Mouse (Mus musculus): ENCODE data around the gene Cntf.

The Cntf gene

DNA sequence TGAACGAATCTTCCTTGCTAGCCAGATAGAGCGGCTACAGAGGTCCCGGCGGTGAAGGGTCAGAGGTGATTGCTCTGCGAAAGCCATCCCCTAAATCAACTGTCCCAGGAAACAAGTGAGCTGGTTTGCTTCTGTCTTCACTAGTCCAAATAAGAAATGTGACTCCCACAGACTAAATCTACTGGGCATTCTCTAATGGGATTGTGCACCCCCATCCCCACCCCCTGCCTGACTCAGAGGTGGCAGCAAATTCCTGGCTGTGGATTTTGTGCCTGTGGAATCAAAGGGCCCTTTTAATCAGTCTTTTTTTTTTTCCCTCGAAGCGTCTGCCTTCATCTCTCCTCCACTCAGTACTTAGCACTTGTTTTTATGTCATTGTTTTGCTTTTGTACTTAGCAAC lies at the start of gene Cntf:
Cntf (minus strand) TSS at position 325 of the 400 bp plus-strand sequence.
- DNase-seq (ENCODE audit: low read depth) = no peak

DNA sequence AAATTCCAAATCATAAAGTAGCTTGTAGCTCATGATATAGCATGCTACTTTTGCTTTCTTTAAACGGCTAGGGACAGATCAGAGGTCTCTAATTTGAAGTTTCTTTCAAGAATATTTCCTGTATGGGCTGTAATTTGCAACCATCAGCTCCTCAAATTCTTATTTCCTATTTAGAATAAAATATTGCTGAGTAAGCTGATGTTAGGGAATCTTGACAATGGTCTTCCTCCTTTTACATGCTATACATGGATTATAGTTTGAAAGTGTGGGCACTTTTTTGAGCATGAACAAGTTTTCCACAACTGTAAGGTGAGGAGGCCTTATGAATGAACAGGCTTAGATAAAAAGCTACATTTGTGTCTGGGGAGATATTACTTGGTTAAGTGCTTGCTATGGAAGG lies 48.5 kb upstream of the Cntf start:
- DNase-seq (ENCODE audit: low read depth) = no peak

DNA sequence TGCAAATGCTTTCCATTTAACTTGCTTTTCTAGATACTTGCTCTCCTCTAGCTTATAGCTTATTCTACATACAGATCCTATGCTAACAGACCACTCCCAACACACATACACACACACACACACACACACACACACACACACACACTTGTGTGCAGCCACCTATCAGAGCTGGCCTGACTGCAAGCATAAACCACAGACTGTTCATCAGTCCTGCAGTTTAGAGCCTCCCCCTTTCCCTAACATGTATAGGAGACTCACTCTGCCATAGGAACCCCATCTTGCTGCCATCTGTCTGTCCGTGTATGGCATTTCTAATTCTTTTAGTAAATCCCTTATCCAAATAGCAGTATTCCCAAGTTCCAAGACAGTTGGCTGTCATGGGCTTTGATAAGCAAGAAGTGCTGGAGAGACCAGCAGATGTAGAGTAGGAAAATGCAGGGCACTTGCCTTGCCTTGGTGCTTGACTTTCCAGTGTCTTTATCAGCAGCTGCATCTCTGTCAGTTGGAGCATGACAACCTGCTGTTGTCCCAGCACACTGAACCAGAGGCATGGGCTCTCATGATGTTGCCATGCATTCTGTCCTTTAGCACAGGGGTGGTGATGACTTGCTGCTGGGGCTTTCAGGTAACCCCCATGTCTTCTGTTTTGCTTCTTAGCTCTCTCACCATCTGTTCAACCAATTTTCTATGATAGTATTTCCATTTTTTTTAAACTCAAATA lies 47.4 kb upstream of the Cntf start:
- no peak for DNase-seq (ENCODE audit: low read depth)

DNA sequence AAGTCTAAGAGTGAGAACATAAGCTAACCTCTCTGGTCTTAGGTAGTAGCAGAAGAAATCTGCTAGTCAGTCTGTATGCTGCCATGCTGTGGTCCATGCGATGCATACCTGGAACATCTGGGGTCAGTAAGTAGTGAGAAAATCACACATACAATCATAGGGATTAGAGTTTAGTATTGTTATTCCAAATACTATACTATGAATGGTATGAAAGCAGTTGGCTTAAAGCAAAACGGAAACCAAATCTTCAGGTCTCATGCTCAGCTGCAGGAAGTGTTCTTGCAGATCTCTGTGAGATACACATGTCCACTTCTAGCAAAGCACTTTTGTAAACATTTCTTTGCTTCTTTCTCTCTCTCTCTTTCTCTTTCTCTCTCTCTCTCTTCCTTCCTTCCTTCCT lies 40.8 kb upstream of the Cntf start:
- DNase-seq (ENCODE audit: low read depth) = peak; percentile 60

DNA sequence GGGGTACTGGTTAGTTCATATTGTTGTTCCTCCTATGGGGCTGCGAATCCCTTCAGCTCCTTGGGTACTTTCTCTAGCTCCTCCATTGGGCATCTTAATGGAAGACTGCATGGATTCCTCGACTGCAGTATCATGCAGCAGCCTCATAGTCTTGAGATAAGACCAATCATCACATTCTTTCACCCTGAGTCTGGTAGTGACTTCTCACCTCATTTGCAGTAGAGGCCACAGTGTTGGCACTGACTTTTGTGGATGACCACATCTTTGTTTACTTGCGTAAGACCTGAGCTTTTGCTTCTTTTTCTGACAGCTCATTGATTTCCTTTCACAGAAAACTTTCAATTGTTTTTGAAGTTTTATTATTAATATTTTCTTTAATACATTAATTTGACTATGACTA lies 40.3 kb upstream of the Cntf start:
- DNase-seq (ENCODE audit: low read depth) = no peak

DNA sequence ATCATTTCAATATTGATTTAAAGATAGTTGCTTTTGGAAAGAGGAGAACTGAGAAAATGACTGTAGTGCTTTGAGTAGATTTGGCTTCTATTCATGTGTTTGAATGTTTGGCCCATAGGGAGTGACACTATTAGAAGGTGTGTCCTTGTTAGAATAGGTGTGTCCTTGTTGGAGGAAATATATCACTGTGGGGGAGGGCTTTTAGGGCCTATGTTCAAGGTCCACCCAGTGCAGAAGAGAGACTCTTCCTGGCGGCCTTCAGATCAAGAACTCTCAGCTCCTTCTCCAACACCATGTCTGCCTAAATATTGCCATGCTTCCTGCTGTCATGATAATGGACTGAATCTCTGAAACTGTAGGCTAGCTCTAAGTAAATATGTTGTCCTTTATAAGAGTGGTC lies 38.8 kb upstream of the Cntf start:
- no peak for DNase-seq (ENCODE audit: low read depth)

DNA sequence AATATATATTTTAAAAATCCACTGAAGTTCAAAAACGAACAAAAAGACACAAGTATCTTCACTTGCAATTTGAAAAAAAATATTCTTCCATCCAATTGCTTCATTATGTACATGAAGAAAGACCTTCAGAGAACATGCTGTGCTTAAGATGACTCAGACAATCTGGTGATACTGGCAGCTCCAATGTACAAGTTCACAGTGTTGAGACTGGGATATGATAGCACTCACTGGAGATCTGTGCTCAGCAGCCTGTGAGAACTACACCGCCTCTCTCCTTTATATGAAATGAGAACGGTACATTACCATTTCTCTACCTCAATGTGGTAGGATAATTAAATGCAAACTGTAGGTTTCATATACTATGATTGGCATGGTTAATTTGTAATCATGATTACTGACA lies 37.4 kb upstream of the Cntf start:
- DNase-seq (ENCODE audit: low read depth) = no peak

DNA sequence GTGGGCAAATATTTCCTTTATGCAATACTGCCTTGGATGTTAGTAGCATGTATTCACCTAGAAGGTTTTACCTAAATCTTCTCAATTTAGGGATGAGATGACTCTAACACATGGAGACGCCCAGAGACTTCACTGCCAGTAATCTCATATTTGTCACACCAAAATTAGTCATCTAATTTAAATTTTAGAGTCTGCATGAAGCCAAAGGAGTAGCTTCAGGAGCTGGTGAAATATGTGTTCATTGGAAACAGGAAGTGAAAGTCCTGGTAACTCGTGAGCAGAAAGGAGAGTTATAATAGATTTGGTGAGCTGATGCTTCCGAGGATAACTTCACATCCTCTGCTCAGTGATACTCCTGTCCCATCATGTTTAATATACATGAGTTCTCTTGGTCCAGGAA lies 35.6 kb upstream of the Cntf start:
- no peak for DNase-seq (ENCODE audit: low read depth)

DNA sequence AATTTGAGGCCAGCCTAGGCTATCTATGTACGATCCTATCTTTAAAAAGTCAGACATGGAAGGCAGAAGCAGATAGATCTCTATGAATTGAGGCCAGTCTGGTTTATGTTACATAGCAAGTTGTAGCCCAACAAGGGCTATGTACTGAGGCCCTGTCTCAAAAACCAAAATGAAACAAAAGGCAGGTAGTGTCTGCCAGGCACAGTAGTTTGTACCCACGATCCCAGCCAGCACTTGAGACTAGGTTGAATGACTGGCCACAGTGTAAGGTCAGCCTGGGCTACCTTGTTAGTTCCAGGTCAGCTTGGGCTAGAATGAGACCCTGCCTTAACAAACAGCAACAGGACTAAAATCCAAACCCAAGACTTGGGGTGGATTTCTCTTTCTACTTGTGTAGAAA lies 35.2 kb upstream of the Cntf start:
- DNase-seq (ENCODE audit: low read depth) = no peak

DNA sequence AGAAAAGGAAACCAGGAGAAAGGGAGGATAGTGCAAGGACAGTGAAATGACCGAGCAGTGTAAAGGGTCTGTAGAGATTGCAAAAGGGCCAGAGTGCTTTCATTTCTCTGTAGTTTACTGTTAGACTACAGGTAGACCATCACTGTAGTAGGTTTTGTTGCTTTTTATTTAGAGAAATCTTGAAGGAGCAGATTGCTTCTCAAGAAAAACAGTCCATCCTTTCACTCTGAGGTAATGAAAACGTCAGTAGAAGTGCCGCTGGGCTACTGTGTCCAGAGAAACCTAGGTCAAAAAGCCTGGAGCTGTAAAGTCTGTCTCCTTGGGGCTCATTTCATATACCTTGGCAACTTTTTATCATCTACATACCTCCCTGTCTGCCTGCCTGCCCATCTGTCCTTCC lies 33.6 kb upstream of the Cntf start:
- DNase-seq (ENCODE audit: low read depth) = peak; percentile 15

DNA sequence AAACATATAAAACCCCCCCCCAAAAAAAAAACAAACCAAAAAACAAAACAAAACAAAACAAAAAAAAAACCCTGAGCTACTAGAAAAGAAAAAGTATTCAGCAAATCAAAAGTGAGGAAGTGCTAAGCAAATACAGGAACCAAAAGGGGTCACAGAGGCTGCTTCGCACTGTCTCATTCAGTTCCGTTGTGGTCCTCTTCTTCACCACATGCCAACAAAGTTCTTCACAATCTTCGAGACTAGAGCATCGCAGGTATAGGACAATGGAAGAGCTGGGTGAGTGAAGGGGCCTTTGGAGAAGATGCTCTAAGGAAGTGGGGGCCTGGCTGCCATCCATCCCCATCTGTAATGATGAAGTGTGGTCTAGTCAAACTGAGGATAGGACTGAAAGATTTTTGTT lies 33.0 kb upstream of the Cntf start:
- DNase-seq (ENCODE audit: low read depth) = peak; percentile 66

DNA sequence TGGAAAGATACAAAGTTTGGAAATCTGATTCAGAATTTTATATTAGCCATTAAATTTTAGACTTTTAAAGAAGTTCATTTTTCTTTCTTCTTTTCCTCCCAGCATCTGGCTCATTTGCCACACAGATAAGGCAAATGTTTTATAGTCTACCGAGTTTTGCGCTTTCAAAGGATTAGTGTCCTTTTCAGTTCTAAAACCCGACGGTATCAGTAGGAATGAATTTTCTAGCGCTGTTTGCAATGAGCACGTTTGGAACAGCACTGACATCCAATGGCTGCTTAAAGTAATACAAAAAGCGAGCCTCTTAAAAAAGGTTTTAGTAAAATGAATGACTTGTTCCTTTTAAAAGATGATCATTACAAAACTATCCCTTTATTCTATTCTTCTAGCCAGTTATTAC lies 31.6 kb upstream of the Cntf start:
- peak; percentile 70 for DNase-seq (ENCODE audit: low read depth)

DNA sequence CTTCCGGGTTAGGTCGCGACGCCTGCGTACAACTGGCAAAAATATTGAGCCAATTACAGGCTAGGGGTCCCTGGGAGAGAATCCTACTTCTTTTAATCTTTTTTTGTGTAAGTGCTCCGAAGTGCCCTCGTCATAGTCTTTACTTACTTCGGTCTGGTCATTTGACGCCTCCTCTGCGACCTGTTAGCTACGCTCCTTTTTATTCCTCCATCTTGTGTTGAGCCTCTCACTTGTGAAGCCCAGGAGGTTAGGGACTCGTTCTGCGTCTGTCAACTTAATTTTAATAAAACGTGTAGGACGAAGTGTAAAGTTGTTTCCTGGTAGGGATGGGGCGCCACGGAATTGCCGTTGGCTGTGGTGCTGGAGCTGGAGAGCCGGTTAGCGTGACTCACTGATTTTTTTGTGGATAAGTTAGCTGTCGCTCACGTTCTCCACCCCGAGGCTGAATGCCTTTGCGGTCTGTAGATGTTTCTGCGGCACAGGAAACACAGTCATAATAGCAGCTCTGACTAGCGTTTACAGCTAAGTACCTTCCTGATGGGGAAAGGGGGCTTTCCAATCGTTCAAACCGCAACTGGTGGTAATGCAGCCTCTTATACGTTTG lies 31.0 kb upstream of the Cntf start:
- DNase-seq (ENCODE audit: low read depth) = peak; percentile 94

DNA sequence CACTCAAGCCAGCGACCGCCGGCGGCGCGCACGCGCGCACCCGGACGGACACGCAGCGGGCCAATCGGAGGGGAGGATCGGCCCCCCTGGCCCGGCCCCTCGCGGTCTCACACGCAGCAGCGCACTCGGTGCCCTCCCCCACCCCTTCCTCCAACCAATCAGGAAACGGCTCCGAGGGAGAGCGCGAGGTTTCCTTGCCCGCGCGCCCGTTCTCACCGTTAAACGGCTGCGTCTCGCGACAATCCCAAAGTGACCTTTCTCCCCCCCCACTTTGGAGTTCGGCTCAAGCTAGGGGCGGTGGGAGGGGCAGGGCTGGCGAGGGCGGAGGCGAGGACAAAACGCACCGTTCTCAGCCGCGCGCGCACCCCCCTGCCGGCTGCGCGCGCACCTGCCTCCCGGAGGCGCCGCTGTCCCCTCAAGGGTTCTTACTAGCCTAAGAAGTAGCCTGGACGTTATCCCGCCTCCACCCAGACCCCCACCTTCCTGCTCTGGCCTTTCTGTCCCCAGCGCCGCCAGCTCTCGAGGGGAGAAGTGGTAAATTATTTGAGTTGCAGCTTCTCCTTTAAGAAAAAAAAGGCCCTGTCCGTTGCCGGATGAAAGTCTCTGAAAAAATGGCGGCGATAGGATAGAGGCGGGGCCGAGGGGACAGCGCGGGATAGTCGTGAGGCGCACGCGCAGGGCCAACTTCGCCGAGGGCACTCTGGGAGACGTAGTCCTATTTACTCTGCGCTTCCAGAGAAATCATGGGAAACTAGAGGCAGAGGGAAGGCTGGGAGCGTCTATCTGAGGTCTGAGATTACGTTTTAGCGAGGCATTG lies 30.3 kb upstream of the Cntf start, which contains the start of the genes Zfp91 and Lpxn:
Zfp91 (minus strand) TSS at position 616 of the 817 bp plus-strand sequence.
Lpxn (plus strand) TSS at position 683 of the 817 bp plus-strand sequence.
- DNase-seq (ENCODE audit: low read depth) = peak; percentile 97

DNA sequence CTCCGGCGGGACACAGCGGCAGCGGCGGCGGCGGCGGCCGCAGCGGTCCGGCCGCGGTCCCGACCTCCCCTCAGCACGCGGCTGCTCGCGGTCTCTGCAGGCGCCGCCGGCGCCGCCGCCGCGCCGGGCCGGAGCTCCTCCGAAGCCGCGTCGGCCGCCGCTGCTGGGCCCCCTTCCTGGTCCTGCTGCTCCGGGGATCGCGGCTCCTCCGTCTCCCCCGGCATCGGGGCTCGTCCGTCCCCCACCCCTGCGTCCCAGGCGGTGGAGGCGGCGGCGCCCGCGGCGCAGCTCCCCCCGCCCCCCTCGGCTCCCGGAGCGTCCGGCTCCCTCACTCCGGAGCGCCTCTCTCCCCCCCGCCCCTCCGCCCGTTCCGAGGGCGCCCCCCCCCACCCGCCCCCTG lies 29.7 kb upstream of the Cntf start:
- DNase-seq (ENCODE audit: low read depth) = no peak

DNA sequence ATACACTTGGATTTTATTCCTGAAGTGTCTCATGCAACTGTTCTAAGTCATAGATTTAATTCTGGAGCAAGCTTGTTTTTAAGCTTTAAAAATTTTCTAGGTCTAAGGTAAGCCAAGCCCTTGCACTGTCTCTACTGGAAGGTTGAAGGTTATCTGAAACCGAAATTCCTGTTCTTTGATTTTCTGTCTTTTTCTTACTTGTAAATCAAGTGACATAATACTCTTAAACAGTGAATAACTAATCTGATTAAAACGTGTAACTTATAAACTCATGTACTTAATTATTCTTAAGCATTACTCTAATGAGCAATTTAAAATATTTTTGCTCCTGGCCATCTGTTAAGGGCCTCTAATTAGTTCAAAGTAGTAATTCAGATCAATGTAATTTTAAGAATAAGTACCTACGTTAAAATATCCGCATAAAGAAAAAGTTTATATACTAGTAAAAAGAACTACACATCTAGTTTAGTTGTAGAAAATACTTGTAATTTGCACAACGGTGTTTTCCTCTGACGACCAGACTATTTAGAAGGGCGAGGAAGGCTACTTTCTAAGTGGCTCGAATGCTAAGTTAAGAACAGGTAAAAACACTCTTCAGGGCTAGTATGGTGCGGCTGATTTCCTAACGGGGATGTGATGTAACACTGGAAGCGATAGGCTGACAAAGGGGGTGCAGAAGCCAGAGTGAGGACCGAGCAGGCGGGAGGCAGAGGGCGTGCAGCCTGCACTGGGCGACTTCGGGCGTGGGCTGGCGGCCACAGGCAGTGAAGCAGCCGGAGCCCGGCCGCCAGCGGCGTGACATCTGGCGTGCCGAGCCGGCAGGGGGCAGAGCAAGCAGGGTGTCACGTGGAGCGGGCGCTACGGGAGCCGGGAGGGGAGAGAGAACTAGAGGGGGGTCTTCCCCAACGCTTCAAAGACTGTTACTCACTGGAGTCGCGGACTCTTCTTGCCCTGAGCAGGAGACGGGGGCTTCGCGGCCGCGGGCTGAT lies 28.9 kb upstream of the Cntf start:
- peak; percentile 91 for DNase-seq (ENCODE audit: low read depth)

DNA sequence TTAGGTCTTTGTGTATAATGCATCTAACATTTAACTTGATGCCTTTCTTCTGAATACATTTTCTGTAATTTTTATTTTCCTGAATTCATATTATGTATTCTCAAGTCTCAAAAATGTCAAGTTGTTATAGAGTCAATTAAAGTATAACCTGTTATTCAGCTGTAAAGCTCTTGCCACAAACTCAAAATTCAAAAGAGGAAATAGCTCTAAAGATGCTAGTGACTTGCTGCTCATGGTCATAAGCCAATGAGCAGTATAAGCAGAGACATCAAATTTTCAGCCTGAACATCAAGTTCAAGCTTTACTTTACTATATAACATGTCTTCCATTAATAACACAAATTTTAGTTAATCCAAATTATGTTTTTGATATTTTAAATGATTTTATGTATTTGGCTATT lies 26.9 kb upstream of the Cntf start:
- no peak for DNase-seq (ENCODE audit: low read depth)

DNA sequence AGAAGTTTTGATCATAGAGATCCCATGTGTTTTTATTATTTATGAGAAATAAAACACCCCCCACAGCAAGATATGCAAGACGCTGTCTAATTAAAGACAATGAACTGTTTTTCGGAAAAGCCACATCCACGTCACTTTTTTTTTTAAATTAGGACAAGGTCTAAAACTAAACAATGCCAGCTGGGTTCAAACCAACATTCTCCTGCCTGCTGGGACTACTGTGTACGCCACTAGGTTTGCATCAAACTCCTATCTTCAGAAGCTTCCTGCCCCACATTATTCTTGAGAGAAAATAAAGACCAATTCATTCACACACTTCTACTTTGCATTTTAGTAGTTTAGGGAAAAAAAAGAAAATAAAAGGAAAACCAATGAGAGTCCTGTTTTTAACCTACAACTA lies 22.3 kb upstream of the Cntf start:
- DNase-seq (ENCODE audit: low read depth) = no peak

DNA sequence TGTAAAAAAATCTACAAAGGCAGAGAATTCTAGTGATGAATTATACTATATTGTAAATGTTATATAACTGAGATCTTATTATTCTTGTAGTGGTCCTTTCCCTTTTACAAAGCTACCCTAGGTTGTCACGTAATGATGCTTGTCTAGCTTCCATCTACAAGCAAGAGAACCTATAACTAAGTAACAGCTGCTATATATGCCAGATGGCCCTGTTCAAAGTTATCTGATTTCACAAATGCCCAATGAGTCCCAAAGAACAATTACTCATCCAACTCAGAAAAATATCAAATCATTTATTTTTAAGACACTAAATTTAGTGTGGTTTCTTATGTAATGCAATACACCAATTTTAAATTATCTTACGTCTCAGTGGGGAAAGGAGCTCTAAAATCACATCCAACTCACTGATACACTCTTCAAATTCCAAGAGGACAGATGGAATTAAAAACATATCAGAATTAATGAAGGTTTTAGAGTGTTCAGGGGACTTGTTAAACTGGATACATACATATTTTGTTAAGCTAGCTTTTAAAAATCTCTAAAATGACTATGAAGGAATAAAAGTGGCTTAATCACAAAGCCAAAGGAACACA lies 21.5 kb upstream of the Cntf start:
- DNase-seq (ENCODE audit: low read depth) = no peak

DNA sequence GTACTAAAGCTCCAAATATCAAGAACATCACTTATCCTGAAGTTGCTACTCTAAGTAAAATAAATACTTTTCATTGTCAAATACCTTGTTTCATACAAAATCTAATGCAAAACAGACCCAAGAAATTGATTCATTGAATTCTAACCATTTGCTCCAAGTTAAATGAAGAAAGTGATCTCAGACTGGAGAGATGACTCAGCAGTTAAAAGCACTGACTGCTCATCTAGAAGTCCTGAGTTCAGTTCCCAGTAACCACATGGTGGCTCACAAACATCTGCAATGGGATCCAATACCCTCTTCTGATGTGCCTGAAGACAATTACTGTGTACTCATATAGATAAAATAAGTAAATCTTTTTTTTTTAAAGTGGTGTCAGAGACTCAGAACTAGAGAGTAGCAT lies 15.0 kb upstream of the Cntf start:
- DNase-seq (ENCODE audit: low read depth) = no peak

DNA sequence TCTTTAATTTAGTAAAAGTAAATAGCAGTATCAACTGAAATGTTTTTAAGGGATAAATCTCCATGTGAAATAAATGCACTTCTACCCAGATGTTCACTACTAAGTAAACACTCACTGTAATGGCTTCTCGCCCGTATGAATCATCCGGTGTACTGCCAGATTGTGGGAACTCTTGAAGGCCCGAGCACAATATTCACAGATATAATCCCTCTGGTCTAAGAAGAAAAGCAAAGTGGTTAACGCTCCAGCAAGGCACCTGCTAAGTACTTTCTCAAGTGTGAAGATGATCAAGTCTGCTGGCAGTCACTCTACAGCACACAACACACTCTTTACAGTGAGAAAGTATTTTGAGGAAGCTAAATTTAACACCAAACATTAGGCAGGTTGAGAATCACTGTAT lies 5.5 kb upstream of the Cntf start:
- DNase-seq (ENCODE audit: low read depth) = no peak
